Mouse (Mus musculus): ENCODE data around the gene Gpatch2.

The Gpatch2 gene

GRCm38 (mm10) chr1:187303221-187303620 lies 87.9 kb downstream of the Gpatch2 start:
- no peak for DNase-seq (ENCODE audit: low spot score)

GRCm38 (mm10) chr1:187307335-187307734 lies 92.0 kb downstream of the Gpatch2 start:
- no peak for DNase-seq (ENCODE audit: low spot score)

DNA sequence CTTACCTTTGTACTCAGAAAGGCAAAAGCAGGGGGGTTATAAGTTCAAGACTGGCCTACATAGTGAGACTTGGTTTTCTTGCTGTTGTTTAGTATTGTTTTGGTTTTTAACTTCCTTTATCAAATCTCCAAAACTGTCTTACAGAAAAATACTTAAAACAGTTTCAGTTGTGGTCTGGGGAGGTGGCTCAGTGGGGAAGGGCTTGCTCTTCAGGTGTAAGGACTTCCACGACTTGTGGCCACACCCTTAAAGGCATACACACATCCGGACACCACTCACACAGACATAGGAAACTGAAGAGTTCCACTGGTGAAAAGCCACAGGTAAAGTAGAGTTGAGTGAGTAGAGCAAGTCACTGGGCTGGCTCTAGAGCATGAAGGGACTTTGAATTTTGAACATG lies 93.2 kb downstream of the Gpatch2 start:
- no peak for DNase-seq (ENCODE audit: low spot score)

- DNase-seq (ENCODE audit: low spot score) = no peak
Measured at GRCm38 (mm10) chr1:187311122-187311521, 95.8 kb downstream of the Gpatch2 start.

DNA sequence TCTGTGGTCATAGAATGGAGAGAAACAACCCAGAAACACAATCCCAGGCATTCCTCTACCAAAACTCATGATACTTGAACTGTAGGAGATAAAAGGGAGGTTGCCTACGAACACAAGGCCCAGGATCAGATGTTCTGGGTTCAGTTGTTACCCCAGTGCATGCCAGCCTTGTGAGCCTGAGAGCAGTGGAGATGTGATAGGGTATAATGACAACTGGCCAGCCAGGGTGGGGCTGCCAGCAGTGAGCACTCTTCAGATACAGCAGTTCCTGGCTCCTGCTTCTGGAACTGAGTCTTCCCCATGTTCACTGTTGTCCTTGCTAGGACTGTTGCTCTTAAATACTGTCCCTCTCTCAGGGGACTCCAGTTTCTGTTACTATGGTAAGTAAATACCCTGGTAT lies 98.0 kb downstream of the Gpatch2 start:
- DNase-seq (ENCODE audit: low spot score) = no peak

DNA sequence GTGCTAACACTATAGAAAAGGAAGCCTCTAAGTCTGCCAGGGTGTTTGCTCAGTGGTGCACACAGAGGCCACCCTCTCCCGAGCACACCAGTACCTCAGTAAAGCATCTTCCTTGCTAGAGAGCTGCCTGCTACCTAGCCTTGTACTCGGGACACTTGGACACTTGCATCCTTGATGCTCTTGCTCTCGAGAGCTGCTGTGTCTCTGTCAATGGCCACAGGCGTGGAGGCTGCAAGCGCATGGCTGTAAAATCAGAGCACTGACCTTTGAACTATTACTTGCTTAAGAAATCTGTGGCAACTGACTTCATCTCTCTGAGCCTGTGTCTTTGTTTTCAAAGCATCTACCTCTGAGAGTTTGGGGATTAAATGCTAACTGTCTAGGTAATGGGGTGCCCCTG lies 98.5 kb downstream of the Gpatch2 start:
- no peak for DNase-seq (ENCODE audit: low spot score)

GRCm38 (mm10) chr1:187314516-187314915 lies 99.2 kb downstream of the Gpatch2 start:
- DNase-seq (ENCODE audit: low spot score) = no peak

DNA sequence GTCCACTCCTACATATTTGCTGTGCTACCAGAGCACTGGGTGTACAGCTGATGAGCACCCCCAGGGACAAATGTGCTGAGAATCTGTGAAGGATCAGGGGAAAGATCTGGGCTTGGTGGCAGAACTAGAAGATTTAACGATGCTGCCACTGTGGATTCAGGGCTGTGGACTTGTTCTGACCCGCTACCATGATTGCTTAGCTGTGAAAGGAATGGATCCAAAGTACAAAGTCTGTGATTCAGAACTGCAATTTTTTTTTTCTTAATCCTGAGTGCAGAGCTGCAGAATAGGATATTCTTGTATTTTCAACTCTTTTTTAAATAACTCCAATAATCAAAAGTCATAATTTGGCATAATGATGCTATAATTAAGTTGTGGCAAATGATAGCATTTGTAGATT lies 100.5 kb downstream of the Gpatch2 start:
- no peak for DNase-seq (ENCODE audit: low spot score)

DNA sequence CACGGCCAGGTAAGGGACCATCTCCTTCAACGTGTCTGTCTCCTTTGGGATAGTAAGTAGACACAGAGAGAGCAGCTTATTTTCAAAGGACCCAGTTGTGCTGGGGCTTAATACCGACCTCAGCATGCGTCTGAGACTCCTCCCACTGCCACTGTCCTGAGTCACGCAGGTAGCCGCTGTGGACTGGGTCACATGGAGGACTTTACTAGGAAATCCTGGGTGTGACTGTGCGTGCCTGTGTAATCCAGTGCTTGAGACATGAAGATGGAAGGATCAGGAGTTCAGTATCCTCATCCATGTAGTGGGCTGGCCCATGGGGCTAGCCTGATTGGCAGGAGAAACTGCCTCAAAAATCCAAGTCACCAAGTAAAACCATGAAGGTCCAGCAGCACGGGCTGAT lies 101.2 kb downstream of the Gpatch2 start:
- no peak for DNase-seq (ENCODE audit: low spot score)

DNA sequence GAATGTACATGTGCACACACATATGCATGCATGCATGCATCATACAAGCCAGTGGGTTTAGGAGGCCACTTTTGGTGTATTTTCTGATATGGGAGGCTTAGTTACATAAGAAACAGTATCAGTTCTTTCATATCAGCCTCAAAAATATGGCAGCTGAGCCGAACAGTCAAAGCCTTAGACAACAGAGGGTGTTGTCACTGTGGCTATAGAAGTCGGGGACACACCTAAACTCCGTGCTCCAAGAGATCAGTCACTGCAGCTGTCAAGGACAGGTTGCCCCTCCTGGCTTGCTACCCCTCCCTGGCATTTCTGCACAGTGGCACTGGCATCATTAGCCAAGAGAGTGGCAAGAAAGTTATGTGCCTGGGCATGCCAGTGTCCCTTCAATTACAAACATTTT lies 106.5 kb downstream of the Gpatch2 start:
- no peak for DNase-seq (ENCODE audit: low spot score)

DNA sequence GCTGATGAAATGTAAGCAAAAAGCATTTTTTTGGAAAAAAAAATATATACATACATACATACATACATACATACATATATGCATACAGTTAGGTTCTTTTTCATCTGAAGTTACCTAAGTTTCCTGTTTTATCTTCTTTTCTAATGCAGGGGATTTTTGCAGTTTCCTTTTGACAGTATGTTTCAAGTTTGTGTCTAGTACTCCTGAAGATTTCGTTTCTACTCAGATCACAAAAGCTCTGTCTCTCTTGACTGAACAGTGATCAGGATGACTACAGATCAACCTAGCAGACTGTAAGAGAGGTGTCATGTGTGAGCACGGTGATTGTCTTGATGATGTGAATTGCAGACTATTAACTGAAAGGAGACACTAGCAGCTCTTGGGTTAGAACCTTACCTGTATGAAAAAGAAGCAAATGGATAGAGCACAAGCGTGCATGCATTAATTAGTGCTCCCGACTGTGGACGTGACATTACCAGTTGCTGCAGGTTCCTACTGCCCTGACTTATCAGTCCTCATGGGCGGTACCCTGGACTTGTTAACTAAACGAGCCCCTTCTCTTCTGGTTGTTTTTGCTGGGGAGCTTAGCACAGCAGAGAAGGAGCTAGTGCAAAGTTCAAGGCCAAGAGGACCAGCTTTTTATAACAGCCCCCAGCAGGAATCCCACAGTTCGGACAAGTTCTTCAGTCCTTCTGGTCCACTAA lies 107.3 kb downstream of the Gpatch2 start:
- DNase-seq (ENCODE audit: low spot score) = no peak

DNA sequence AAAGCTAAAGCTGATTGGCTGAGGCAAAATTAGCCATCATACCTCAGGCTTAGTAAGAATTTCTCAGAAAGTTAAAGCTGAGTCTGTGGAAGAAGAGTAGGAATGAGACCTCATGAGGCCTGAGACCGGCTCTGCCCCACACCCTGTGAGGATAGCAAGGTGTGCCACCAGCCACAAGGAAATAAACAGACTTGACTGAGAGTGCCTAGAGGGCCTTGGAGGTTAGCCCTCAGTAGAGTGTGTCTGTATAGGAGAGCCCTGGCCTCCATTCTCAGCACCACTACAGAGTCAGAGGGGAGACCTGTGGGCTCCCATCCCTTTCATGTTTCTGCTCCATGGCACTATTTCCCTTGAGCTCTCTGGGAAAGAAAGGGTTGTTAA lies 107.9 kb downstream of the Gpatch2 start:
- no peak for DNase-seq (ENCODE audit: low spot score)

DNA sequence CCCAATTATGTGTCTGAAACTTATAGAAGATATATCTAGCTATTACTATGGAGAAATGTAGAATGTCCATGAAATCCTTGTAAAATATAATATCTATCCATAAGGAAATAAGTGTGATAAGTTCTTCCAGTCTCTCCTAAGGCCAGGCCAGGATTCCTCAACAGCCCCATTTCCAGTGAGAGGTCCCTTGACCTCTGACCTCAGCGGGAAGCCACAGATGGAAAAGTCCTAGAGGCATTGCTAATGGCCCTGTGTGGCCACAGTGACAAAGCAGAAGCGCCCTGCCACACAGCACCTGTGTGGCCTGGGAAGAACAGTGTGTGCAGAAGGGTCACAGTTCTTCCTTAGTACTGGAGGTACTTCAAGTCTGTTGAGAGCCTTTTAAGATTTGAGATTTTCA lies 127.2 kb downstream of the Gpatch2 start:
- DNase-seq (ENCODE audit: low spot score) = no peak

DNA sequence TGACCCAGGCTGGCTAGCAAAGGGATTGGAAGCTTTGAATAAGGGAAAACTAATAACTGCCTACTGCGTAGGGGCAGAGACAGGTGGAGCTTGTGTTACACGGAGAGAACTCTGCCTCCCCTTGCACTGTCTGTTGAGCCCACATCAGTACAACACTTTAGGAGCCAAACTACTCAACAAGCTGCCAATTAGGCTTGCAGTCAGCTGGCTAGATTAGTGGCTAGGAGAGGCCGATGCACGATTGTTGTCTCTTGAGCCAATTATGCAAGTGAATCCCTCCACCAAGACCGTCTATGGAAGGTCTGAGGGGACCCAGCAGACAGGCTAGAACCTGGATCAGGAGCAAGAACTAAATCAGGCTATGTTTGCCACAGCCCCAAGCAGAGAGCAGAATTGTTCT lies 129.8 kb downstream of the Gpatch2 start:
- DNase-seq (ENCODE audit: low spot score) = no peak

GRCm38 (mm10) chr1:187346923-187347322 lies 131.6 kb downstream of the Gpatch2 start:
- DNase-seq (ENCODE audit: low spot score) = no peak

- no peak for DNase-seq (ENCODE audit: low spot score)
Measured at GRCm38 (mm10) chr1:187347606-187348005, 132.3 kb downstream of the Gpatch2 start.

DNA sequence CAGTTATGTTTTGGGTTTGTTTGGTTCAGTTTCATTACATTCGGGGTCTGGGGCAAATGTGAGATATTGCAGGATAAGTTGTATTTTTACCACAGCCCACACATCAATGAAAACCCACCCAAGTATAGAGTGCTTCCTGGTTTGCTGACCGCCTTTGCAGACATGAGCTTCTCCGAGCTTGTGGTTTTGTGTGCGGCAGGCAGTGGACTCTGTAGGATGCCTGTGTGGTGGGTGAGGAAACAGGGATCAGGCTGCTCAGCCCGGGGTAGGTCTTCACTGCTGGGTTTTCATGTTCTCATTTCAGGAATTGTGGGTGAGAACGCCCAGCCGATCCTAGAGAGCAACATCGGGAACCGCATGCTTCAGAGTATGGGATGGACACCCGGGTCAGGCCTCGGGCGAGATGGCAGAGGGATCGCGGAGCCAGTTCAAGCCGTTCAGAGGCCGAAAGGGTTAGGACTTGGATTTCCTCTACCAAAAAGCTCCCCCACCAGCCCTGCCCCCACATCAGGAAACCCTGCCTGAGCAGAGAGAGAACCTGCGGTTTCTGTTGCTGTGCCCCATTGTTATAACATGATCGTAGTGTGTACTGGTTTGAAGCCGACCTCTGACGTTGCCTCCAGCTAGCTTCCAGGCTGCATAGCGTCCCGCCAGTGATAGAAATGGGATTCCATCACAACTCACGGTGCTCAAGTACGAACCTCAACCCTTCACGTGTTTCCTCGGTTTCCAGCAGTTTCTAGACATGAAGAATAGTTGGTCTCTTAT lies 132.9 kb downstream of the Gpatch2 start:
- no peak for DNase-seq (ENCODE audit: low spot score)

- DNase-seq (ENCODE audit: low spot score) = no peak
Measured at GRCm38 (mm10) chr1:187348859-187349258, 133.6 kb downstream of the Gpatch2 start.

DNA sequence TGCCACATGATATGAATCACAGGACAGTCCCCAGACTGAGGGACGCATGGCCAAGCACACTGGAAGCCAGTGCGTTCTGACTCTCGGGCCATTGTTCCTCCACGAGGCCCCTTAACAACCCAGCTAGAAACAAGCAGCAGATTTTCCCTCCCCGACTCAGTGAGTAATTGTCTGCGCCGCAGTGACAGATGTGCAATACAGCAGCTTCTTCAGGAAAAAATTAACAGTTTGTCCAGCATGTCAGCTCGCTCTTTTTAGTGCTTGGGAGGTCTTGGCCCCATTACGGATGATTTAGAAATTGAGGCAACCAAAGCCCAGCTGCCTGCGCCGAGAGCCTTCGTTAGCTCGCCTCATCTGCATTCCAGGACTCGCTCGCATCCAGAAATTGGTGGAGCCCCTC lies 140.9 kb downstream of the Gpatch2 start:
- no peak for DNase-seq (ENCODE audit: low spot score)

DNA sequence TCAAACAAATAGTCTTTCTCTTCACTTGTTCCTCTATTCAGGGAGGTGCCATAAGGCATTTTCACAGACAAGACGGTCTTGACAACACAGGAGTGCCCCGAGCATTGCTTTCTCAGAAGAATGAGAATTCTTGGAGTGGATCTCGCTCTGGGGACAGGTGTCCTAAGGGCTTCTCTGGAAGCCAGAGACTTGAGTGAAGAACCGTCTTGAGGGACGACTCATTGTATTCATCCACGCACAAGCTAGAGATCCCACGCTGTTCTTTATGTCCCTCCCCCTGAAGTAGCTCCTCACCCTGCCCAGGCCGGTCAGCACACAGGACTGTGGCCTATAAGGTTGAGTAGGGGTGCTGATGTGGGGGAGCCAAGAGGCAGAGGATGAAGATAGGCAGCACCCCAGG lies 141.6 kb downstream of the Gpatch2 start:
- no peak for DNase-seq (ENCODE audit: low spot score)

DNA sequence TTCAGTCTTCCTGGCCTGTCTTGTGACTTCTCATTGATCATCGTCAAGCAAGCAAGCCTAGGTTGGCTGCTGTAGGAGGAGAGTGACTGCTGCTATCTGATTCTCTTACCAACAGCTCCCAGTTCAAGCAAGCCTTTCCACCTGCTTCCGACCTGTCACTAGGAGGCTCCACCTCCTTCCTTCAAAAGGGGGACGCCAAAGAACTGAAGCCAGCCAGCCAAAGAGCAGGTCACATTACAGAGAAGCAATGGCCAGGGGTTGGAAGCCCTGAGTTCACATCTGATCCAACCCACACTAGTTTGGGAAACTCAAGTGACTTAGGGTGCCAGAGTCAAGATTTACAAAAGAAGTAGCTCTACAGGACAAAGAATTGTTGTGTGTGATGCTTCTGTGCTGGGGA lies 144.9 kb downstream of the Gpatch2 start:
- no peak for DNase-seq (ENCODE audit: low spot score)

DNA sequence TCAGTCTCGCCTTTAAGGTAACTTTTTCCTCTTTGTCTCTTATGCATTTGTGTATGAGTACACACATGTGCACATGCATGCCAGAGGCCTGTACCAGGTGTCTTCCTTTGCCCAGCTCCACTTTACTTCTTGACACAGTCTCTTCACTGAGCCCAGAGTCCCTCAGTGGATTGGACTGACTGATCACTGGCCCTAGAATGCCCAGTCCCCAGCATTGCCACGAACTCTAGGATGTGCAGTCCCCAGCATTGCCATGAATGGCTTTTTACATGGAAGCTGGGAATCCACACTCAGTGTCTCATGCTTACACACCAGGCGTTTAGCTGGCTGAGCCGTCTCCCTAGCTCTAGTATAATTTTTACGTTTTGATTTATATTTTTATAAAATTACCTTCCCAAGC lies 147.2 kb downstream of the Gpatch2 start:
- no peak for DNase-seq (ENCODE audit: low spot score)

- no peak for DNase-seq (ENCODE audit: low spot score)
Measured at GRCm38 (mm10) chr1:187365424-187365823, 150.1 kb downstream of the Gpatch2 start.

GRCm38 (mm10) chr1:187366806-187367205 lies 151.5 kb downstream of the Gpatch2 start:
- no peak for DNase-seq (ENCODE audit: low spot score)

All from ovary, adult 18-20 months (tissue).